Mouse (Mus musculus) pancreas, adult 10 weeks (tissue): ENCODE measurements around the gene Hoxc5. TPM values are rescaled to one million over a fixed set of nuclear protein-coding genes. Genes with fewer than 3 reads are reported as not detected.

Experiments
- polyA plus RNA-seq: library from polyadenylated mRNA; stranded (reverse); fragments of 350-450 nt; fragmentation: Illumina TruSeq; extraction: RNeasy Lipid Tissue Mini Kit (QIAGEN cat#74804); gene quantifications from one replicate; pipeline ENCODE4 v1.2.3, GENCODE M21; 2015; ENCODE audit warnings: low read depth, low replicate concordance; ENCODE audit not compliant: insufficient read depth

Hoxc5 gene
- polyA plus RNA-seq = 0.90 TPM

DNA sequence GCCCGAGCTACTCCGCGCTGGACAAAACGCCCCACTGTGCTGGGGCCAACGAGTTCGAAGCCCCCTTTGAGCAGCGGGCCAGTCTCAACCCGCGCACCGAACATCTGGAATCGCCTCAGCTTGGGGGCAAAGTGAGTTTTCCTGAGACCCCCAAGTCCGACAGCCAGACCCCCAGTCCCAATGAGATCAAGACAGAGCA, at the start of gene Hoxc5:
TSS of gene Hoxc5 (plus strand) at position 132 of the 199 bp plus-strand sequence.

DNA sequence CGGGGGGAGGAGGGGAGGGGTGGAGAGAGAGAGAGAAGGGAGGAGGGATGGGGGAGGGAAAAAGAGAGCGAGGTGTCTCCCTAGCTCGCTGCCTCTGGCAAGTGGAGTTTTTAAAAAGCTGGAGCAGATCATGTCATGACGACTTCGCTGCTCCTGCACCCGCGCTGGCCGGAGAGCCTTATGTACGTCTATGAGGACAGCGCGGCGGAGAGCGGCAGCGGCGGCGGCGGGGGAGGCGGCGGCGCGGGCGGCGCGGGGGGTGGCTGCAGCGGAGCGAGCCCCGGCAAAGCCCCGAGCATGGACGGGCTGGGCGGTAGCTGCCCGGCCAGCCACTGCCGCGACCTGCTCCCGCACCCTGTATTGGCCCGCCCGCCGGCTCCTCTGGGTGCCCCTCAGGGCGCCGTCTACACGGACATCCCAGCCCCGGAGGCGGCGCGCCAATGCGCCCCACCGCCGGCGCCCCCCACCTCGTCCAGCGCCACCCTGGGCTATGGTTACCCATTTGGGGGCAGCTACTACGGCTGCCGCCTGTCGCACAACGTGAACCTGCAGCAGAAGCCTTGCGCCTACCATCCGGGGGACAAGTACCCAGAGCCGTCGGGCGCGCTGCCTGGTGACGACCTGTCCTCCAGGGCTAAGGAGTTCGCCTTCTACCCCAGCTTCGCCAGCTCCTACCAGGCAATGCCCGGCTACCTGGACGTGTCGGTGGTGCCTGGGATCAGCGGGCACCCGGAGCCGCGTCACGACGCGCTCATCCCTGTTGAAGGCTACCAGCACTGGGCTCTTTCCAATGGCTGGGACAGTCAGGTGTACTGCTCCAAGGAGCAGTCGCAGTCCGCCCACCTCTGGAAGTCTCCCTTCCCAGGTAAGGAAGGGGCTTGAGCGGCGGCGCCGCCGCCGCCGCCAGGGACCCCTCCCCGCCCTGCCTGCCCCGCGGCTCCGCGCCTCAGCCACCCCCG, 45.9 kb upstream of the Hoxc5 start, which contains the start of gene Hoxc13:
TSS of gene Hoxc13 (plus strand) at position 51 of the 959 bp plus-strand sequence.

DNA sequence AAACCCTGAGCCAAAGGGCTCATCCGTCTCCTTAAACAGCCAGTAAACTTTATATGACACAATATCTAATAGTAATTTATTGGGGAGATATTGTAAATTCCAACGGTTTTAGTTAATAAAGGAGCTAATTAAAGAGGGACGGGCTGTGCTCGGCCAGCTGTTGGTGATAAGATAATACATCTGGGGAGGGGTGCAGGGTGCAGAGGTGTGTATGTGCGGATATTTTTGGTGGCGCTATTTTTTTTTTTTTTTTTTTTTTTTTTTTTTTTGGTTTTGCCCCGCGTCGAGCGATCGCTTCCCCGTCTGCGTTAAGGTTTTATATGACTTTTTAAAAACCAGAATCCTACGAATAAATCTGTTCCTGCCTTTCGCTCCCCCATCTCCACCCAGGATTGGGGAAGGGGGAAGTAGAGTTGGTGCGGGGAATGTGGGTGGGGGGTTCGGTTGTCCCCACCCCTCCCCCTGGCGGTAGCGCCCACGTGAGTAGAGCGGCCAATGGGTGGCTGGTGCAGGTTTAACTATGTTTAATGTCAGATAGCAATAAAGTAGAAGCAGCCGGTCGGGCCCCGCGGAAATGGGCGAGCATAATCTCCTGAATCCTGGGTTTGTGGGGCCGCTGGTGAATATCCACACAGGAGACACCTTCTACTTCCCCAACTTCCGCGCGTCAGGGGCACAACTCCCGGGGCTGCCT, 30.8 kb upstream of the Hoxc5 start, which contains the start of gene Hoxc12:
TSS of gene Hoxc12 (plus strand) at position 479 of the 694 bp plus-strand sequence.

DNA sequence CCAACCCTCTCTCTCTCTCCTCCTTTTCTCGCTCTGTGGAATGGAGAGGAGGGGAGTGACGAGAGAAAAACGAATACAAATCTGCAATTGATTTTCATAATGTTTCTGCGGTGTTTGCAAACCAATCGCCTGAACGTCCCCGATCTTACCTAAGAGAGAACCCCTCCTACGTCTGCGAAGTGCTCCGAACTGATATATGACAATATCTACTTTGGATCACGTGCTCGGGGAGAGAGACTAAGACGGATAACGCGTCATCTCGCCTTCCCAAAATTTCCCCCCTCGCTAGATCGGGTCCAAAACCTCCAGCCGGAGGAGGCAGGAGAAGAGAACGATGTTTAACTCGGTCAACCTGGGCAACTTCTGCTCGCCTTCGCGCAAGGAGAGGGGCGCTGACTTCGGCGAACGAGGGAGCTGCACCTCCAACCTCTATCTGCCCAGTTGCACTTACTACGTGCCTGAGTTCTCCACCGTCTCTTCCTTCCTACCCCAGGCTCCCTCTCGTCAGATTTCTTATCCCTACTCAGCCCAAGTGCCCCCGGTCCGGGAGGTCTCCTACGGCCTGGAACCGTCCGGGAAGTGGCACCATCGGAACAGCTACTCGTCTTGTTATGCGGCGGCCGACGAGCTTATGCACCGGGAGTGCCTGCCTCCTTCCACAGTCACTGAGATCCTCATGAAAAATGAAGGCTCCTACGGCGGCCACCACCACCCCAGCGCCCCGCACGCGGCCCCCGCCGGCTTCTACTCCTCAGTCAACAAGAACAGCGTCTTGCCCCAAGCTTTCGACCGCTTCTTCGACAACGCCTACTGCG, 12.8 kb upstream of the Hoxc5 start, which contains the start of gene Hoxc11:
TSS of gene Hoxc11 (plus strand) at position 236 of the 815 bp plus-strand sequence.

DNA sequence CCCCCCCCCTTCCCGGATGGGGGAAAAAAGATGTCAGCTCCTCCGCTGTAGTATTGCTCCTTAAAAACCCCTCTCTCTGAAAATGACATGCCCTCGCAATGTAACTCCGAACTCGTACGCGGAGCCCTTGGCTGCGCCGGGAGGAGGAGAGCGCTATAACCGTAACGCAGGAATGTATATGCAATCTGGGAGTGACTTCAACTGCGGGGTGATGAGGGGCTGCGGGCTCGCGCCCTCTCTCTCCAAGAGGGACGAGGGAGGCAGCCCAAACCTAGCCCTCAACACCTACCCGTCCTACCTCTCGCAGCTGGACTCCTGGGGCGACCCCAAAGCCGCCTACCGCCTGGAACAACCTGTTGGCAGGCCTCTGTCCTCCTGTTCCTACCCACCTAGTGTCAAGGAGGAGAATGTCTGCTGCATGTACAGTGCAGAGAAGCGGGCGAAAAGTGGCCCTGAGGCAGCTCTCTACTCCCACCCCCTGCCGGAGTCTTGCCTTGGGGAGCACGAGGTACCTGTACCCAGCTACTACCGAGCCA, 399 bp upstream of the Hoxc5 start, which contains the start of gene Hoxc10:
TSS of gene Hoxc10 (plus strand) at position 21 of the 536 bp plus-strand sequence.

DNA sequence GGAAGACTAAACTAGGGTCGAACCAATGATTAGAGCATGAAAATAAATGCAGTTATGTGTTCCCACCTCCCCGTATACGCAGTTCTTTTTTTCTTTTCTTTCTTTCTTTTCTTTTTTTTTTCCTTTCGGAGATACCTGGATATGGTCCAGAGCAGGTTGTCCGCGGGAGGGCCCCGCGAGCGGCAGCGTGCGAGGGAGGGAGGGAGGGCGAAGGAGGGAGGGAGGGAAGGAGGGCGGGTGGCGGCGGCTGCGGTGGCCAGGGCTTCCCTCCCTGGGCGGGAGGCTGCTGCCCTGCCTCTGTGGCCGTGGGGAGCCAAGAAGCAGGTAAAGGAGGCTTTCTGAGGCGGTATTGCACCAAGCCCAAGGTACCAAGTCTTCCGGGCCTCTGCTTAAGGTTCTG, 8.9 kb downstream of the Hoxc5 start, which contains the start of gene Hoxc9:
TSS of gene Hoxc9 (plus strand) at position 269 of the 400 bp plus-strand sequence.

DNA sequence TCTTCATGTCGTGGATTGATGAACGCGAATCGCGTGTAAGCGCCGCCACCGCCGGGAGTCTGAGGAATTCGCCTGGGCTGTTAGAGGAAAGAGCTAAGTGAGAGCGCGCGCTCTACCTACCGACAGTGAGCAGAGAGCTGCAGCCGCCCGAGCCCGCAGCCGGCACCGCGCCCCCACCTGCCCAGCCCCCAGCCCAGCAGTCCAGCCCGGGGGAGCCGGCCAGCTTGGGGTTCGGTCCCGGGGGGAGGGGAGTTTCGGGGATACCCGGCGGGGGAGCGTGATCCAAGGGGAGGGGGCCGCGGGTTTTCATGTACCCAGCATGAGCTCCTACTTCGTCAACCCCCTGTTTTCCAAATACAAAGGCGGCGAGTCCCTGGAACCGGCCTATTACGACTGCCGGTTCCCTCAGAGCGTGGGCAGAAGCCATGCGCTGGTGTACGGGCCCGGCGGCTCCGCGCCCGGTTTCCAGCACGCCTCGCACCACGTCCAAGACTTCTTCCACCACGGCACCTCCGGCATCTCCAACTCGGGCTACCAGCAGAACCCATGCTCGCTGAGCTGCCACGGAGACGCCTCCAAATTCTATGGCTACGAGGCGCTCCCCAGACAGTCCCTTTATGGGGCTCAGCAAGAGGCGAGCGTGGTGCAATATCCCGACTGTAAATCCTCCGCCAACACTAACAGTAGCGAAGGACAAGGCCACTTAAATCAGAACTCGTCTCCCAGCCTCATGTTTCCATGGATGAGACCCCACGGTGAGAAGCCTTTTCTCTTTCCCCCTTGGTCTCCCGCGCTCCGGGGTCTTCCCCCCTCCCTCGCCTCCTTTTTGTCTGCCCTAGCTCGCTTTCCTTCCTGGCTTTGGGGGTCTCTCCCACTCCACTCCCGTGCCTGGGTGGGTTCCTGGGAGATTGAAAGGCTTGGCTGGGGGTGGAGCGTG, 23.5 kb downstream of the Hoxc5 start, which contains the start of gene Hoxc8:
TSS of gene Hoxc8 (plus strand) at position 147 of the 937 bp plus-strand sequence.

DNA sequence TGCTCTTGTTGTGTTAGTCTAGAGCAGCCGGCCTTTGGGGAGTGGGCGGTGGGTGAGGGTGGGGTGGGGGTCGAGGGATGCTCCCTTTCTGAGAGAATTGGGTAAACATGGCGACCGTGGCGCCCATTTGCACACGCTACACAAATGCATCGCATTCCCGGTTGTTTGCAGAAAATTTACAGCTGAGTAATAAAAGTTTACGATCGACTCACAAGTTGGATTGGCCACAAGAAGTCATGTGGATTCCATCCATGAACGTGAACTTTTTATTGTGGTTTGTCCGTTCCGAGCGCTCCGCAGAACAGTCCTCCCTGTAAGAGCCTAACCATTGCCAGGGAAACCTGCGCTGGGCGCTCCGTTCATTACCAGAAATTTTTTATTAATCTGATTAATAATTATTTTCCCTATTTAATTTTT, 30.7 kb downstream of the Hoxc5 start, which contains the start of gene Hoxc6:
TSS of gene Hoxc6 (plus strand) at position 319 of the 417 bp plus-strand sequence.

DNA sequence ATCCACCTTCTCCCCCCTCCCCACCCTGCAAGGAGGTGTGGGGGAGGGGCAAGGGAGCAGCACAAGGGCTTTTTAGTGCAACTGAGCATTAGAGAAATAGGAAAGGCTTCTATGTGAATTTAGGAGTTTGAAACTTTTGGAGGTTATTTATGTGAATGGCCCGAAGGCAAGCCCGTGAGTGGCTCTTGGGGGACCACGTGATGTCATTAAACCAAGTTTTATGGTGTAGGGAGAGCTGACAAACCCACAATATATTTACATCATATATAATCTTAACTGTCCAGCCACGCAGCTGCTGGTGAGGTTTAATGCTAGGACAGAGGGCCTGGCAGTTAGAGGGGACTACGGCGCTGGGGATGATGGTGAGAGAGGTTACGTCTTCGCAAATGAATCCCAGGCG, 51.4 kb downstream of the Hoxc5 start, which contains the start of gene Hoxc4:
TSS of gene Hoxc4 (plus strand) at position 299 of the 400 bp plus-strand sequence.

Other genes starting within 250 kb of the Hoxc5 start
- gene Calcoco1, start 245.3 kb upstream of the Hoxc5 start, polyA plus RNA-seq = 18.2 TPM
- not detected for gene Hoxc13, start 46.3 kb upstream of the Hoxc5 start, polyA plus RNA-seq
- gene Hoxc12, start 30.7 kb upstream of the Hoxc5 start, polyA plus RNA-seq = not detected
- not detected for gene Hoxc11, start 13.0 kb upstream of the Hoxc5 start, polyA plus RNA-seq
- gene Hoxc10, start 647 bp upstream of the Hoxc5 start, polyA plus RNA-seq = not detected
- not detected for gene Hoxc9, start 9.0 kb downstream of the Hoxc5 start, polyA plus RNA-seq
- gene Hoxc8, start 23.2 kb downstream of the Hoxc5 start, polyA plus RNA-seq = not detected
- not detected for gene Hoxc6, start 30.8 kb downstream of the Hoxc5 start, polyA plus RNA-seq
- gene Hoxc4, start 51.5 kb downstream of the Hoxc5 start, polyA plus RNA-seq = 0.96 TPM
- 3.0 TPM for gene Smug1, start 199.6 kb downstream of the Hoxc5 start, polyA plus RNA-seq